Mouse (Mus musculus): ENCODE results near the gene Gm21818. TPM values are rescaled to one million over a fixed set of nuclear protein-coding genes. Genes with fewer than 3 reads are reported as not detected.

Gm21818 gene
- polyA plus RNA-seq, 1 experiment, result not detected

Other genes with a start within 250 kb of the Gm21818 start
- gene Gm21761, start 243.2 kb upstream of the Gm21818 start, polyA plus RNA-seq (2012; rRNA removed), result not detected in 2 replicates
- not detected in 2 replicates for gene B020031M17Rik, start 221.6 kb upstream of the Gm21818 start, polyA plus RNA-seq (2012; rRNA removed)
- not detected in 2 replicates for gene Gm36079, start 145.4 kb upstream of the Gm21818 start, polyA plus RNA-seq (2012; rRNA removed)
- gene Gm21188, start 120.2 kb upstream of the Gm21818 start, polyA plus RNA-seq (2012; rRNA removed), result 0.05 and 0.17 TPM in 2 replicates
- not detected in 2 replicates for gene Gm20767, start 32.2 kb upstream of the Gm21818 start, polyA plus RNA-seq (2012; rRNA removed)
- gene Gm21762, start 43.5 kb downstream of the Gm21818 start, polyA plus RNA-seq (2012; rRNA removed), result 0.15 TPM in 1 of 2 replicates, not detected in the other
- not detected in 2 replicates for gene Gm21731, start 66.7 kb downstream of the Gm21818 start, polyA plus RNA-seq (2012; rRNA removed)
- not detected in 2 replicates for gene AF067061, start 90.7 kb downstream of the Gm21818 start, polyA plus RNA-seq (2012; rRNA removed)
- 0.18 and 0.46 TPM in 2 replicates for gene BC147527, start 128.0 kb downstream of the Gm21818 start, polyA plus RNA-seq (2012; rRNA removed)
- gene Tcstv3, start 144.4 kb downstream of the Gm21818 start, polyA plus RNA-seq (2012; rRNA removed), result not detected in 2 replicates

Data from small intestine, adult 2 months (tissue).